Mouse (Mus musculus) Patski (cell line): Measurements from ENCODE around the gene Asphd2. TPM values are rescaled to one million over a fixed set of nuclear protein-coding genes. Genes with fewer than 3 reads are reported as not detected.

ENCODE experiments used
- ATAC-seq: fragments of 100-300 bp; one replicate; pipeline ENCODE4 v1.8.0; 2021
- CTCF ChIA-PET: fragments of 350-600 bp; sonication (Branson Sonifier 250); formaldehyde crosslinking; loops from one replicate; lab custom pipeline; 2022; ENCODE audit warnings: inconsistent platforms; lab: Charles Lee
- POLR2A ChIA-PET: fragments of 350-600 bp; sonication (Branson Sonifier 250); formaldehyde crosslinking; loops from one replicate; lab custom pipeline; 2022; ENCODE audit warnings: antibody characterized with exemption, inconsistent platforms; lab: Charles Lee
- DNase-seq: peaks from one replicate; pipeline ENCODE4 v3.0.0-alpha.2; 2011; ENCODE audit warnings: low read depth, low spot score
- H3K27me3 ChIP-seq: fragments of 371-371 bp; one replicate; pipeline ENCODE4 v1.5.1; 2021
- CTCF ChIP-seq: fragments of 100-300 bp; IDR thresholded peaks from one replicate; pipeline ENCODE4 v1.5.1; 2021
- in situ Hi-C: fragments of 300-500 bp; cut with MboI; formaldehyde crosslinking; loops from 3 replicates; pipeline ENCODE4 v1.11.1; 2018; ENCODE audit warnings: low pct_unique_long_range_greater_than_20kb, mixed read lengths
- polyA plus RNA-seq: library from polyadenylated mRNA; unstranded; gene quantifications from one replicate; pipeline ENCODE4 v1.2.3, GENCODE M21; 2021

The Asphd2 gene
- polyA plus RNA-seq, 1 experiment from 2014 or later, result 1.8 TPM

DNA sequence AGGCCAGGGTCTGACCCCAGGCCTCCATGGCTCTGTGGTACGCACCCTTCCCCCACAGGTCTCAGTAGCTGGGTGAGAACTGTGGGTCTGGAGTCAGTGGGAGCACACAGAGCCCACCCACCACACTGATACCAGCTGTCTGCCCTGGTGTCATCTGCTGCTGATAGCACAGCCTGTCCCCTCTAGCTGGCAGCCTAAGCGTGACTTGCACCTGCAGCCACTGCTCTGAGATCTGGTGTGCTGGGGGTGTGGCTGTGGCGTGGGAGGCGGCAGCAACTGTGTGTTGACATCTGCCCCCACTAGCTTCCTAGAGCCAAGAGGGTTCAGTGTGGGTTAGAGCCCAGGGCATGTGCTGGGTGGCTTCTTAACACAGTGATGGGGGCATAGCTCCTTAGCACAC lies 18.6 kb downstream of the Asphd2 start:
- in situ Hi-C loops, result no loop called here
- POLR2A ChIA-PET, result interaction anchor here (0.6 kb wide), 1 partner anchor 68 kb away, joined by 3 read pairs; no protein-coding TSS in a partner anchor
- no peaks in the 10 kb centered on the region for H3K27me3 ChIP-seq
- CTCF ChIA-PET, result interaction anchor here (1.1 kb wide), 1 partner anchor 14 kb away, joined by 3 read pairs; no protein-coding TSS in a partner anchor
- TF ChIP-seq CTCF, result no peak
- no peak for DNase-seq
- no peak for ATAC-seq

DNA sequence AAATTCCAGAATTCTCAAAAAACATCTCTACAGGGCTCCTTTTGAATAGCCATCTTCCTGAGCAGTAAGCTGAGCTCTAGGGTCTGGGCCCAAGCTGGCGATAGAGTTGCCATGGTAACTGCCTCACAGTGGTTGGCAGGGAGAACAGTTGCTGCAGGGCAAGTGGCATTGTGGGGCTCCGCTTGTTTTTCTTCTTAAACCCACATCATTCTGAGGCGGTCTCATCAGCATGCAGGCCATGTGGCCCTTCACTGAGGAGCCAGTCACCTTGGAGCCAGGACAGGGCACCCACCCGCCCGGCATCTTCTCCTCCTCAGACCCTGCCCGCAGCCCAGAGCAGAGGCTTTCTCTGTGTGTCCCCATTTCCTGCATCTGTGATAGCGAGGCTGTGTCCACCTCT lies 22.7 kb downstream of the Asphd2 start:
- DNase-seq (no peak), ATAC-seq (no peak)
- CTCF ChIA-PET, result no interaction called here
- POLR2A ChIA-PET, result no interaction called here
- no peak for TF ChIP-seq CTCF
- in situ Hi-C loops, result no loop called here
- no peaks in the 10 kb centered on the region for H3K27me3 ChIP-seq

DNA sequence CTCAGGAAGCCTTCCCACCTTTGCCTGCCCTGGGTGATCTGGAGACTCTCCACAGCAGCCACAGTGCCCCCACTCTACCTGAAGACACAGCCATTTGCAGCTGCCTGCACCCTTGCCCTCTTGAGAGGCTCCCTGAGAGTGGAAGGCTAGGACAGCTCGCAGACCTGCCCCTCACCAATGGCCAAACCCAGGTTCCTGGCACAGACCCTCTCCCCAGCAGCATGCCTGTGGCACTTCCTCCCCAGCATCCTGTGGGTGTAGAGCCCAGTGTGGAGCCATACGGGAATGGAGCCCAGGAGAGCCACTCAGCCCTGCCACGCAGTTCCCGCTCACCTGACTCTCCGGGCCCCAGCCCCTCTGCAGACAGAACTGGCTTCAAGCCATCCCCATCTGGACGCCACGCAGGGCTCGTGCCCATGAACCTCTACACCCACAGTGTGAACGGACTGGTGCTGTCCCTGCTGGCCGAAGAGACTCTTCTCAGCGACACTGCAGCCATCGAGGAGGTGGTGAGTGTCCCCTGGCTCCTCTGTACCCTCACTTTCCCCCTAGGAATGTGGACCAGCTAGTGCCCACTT lies 24.3 kb downstream of the Asphd2 start:
- in situ Hi-C loops, result no loop called here
- POLR2A ChIA-PET, result no interaction called here
- DNase-seq (no peak), ATAC-seq (no peak)
- CTCF ChIA-PET, result no interaction called here
- H3K27me3 ChIP-seq, result no peaks in the 10 kb centered on the region
- TF ChIP-seq CTCF, result no peak

DNA sequence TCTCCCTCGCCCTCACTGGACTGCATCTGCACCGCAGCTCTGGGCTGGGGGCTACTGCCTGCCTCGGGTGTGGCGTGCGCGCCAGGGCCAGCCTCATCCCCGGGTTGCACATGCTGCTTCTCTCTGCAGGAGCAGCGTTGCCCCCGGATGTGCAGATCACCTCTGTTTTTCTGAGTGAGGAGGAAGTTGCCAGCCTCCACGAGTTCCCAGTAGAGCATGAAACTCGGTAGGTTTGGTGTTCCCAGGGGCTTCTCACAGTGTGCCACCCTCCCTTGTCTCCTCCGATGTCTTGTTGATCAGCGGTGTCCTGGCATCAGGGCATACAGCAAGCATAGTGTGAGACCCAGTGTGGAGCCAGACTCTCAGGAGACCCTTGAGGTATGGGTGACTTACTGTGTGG lies 25.3 kb downstream of the Asphd2 start:
- no peak for DNase-seq
- H3K27me3 ChIP-seq, result no peaks in the 10 kb centered on the region
- ChIA-PET POLR2A (no interaction called here), CTCF (no interaction called here)
- in situ Hi-C loops, result no loop called here
- no peak for ATAC-seq
- TF ChIP-seq CTCF, result no peak

DNA sequence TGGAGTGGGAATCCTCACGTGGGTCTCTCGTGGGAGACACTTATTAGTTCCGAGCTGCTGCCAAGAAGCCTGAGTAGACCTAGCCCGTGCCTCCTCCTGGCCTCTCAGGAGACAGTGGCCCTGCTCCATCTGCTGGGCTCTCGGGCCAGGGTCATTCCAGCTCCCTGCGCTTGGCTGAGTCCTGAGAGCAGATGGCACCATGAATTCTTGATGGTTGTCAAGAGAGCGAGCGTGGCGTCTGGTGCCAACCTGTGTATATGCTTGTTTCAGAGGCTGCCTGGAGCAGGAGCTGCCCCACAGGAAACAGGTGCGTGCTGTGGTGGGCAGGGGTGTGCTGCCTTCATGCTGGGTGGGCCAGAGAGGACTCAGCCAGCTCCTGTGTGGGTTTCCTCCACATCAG lies 26.0 kb downstream of the Asphd2 start:
- in situ Hi-C loops, result no loop called here
- POLR2A ChIA-PET, result no interaction called here
- no peak for ATAC-seq

DNA sequence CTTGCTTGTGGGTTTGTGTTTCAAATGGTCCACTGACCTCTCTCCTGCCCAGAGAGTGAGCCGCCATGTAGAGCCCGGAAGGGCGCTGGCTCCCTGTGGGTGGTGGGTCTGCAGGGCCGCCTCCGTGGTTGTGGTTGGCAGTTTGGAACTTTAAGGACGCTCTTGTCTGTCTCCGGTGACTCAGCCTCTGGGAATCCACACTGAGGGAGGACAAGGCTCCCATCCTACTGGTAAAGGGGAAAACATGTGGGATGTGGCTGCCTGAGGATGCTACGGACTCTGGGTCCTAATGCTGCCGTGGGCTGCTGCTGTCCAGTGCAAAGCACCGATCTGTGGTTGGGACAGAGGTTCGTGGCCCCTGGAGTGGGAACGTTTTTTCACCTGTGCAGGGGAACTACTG lies 26.7 kb downstream of the Asphd2 start:
- DNase-seq, result peak; percentile 68
- no peak for TF ChIP-seq CTCF
- POLR2A ChIA-PET, result no interaction called here
- ATAC-seq, result peak; percentile 95
- H3K27me3 ChIP-seq, result no peaks in the 10 kb centered on the region
- in situ Hi-C loops, result no loop called here
- CTCF ChIA-PET, result interaction anchor here (1.2 to 1.3 kb wide), 2 partner anchors 9 to 11 kb away, joined by 3 read pairs; no protein-coding TSS in a partner anchor

More for the DNA sequence above, 26.0 kb downstream of the Asphd2 start:
- DNase-seq, result no peak
- no peak for TF ChIP-seq CTCF
- CTCF ChIA-PET, result interaction anchor here (1.2 kb wide), 1 partner anchor 10 kb away, joined by 3 read pairs; no protein-coding TSS in a partner anchor
- H3K27me3 ChIP-seq, result no peaks in the 10 kb centered on the region

DNA sequence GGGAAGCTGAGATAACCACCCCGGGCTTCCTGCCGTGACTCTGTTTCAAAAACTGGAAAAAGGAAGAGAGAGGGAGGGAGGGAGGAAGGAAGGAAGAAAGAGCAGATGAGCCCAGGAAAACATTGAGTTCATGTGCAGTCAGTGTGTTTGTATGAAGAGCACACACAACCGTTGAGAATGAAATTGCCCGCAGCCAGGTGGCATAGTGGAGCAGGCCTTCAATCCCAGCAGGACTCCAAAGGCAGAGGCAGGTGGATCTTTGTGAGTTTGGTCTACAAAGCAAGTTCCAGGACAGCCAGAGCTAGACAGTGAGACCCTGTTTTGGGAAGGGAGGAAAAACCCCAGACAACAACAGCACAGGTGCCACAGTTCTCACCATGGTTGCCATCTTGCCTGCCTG lies 27.3 kb downstream of the Asphd2 start:
- in situ Hi-C loops, result no loop called here
- ChIA-PET POLR2A (no interaction called here), CTCF (interaction anchor here (1.3 kb wide), 1 partner anchor 9 kb away, joined by 3 read pairs; no protein-coding TSS in a partner anchor)
- DNase-seq (no peak), ATAC-seq (no peak)
- no peak for TF ChIP-seq CTCF
- no peaks in the 10 kb centered on the region for H3K27me3 ChIP-seq

DNA sequence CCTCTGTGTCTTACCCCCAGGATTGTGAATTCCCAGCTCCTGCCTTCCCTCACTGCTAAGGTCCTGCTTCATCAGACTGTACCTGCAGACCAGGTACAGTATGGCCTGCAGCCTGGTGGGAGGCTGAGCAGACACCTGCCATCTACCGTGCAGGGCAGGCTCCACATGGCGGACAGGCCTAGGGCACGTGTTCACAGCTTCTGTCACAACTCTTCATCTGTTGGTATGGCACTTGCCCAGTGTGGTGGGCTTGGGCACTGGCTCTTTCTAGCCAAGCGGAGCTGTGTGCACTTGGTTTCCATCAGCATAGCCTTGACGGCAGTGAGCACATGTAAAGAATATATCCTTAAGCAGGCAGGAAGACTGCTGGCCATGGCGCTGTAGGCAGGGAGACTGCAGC lies 27.8 kb downstream of the Asphd2 start:
- TF ChIP-seq CTCF, result no peak
- ATAC-seq (no peak), DNase-seq (no peak)
- CTCF ChIA-PET, result interaction anchor here (1.3 kb wide), 1 partner anchor 8 kb away, joined by 3 read pairs; no protein-coding TSS in a partner anchor
- POLR2A ChIA-PET, result interaction anchor here (0.7 kb wide), 1 partner anchor 1829 kb away, joined by 3 read pairs; no protein-coding TSS in a partner anchor
- H3K27me3 ChIP-seq, result no peaks in the 10 kb centered on the region
- in situ Hi-C loops, result no loop called here

DNA sequence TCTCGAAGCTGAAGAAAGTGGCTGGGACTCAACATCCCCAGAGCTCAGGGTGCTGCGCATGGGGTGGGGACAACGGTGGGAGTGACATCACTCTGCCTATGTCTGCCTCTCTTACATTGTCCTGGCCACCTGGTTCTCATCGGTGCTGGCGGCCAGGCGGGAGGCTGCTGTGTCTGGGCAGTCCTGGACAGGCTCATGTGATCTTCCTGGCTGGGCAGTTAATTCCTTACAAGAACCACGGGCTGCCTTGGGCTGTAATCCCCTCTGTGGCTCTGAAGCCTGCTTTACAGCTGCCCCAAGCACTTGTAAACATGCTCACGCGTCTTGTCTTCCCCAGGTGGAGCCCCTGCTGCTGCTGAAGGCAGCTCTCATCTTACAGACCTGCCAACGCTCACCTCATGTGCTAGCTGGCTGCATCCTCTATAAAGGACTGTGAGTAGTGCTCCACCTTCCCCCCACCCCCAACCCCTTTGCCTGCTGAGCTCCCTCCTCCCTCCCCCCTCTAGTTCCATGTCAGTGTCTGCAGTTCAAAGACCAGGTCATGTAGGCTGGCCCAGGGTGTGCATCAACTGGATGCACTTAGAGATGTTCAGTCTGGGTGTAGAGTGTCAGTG lies 30.4 kb downstream of the Asphd2 start:
- H3K27me3 ChIP-seq, result no peaks in the 10 kb centered on the region
- ChIA-PET CTCF (interaction anchor here (1.1 kb wide), 1 partner anchor 10 kb away, joined by 3 read pairs; no protein-coding TSS in a partner anchor), POLR2A (no interaction called here)
- DNase-seq (no peak), ATAC-seq (no peak)
- in situ Hi-C loops, result no loop called here
- TF ChIP-seq CTCF, result no peak

DNA sequence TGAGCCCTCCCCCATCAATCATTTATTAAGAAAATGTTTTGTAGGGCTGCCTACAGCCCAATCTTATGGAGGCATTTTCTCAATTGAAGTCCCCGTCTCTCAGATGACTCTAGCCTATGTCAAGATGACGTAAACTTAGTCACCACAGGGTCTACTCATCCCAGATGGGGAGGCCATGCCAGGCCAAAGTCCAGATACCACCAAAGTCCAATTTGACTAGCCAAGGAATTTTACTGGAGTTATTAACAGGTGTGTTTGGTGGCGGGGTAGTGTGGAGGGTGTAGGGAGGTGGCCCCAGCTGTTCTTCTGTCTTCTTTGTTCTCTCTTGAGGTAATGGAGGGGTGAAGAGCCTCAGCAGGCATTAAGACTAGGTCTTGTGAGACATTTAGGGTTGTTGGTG lies 34.6 kb downstream of the Asphd2 start:
- ChIA-PET CTCF (no interaction called here), POLR2A (no interaction called here)
- no peak for ATAC-seq
- in situ Hi-C loops, result no loop called here
- DNase-seq, result no peak
- no peaks in the 10 kb centered on the region for H3K27me3 ChIP-seq
- no peak for TF ChIP-seq CTCF

DNA sequence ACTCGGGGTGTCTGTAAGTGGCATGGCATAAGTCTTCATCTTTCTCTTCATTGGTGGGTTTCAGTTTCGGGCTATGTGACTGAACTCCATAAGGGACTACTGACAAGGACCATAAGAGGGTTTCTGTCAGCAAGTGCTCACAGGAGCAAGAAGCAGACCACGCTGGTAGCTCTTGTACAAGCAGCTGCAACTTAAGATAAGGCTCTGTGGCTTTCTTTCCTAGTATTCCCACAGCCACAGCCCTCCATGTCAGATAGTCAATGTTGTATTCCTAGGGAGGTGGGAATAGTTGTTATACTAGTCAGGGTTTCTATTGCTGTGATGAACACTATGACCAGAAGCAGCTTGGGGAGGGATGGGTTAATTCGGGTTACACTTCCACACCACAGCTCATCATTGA lies 35.1 kb downstream of the Asphd2 start:
- POLR2A ChIA-PET, result no interaction called here
- CTCF ChIA-PET, result no interaction called here
- ATAC-seq, result no peak
- in situ Hi-C loops, result no loop called here
- no peaks in the 10 kb centered on the region for H3K27me3 ChIP-seq
- no peak for DNase-seq
- no peak for TF ChIP-seq CTCF
